Mouse (Mus musculus): ENCODE measurements around the gene Snapc5.

DNA sequence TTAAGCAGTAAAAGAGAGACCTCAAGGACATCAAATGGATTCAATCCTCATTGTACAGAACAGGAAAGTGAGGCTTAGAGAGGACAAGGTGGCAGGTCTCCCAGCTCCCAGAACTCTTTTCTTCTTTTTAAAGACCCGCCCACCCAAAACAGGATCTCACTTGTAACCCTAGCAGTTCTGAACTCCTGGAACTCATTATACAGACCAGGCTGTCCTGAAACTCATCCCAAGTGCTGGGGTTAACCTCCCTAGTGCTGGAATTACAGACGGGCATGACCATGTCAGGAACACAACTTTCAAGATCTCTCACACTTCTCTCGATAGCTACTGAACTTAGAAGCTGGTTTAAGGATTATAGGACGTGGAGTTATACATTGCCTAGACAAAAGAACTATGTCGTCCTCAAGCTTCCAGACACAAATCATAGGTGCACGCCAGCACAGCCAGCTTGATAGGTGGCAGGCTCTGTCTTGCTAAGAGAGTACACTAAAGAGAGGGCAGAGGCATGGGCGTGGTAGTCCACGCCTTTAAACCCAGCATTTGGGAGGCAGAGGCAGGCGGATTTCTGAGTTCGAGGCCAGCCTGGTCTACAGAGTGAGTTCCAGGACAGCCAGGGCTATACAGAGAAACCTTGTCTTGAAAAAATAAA, 40.8 kb downstream of the Snapc5 start:
- TF ChIP-seq CTCF (IDR thresholded peaks at IDR 0.05) (no peak), POLR2A (IDR thresholded peaks at IDR 0.05; ENCODE audit: insufficient read depth, low read depth, low read length) (no peak)

Measured in heart, adult 2 months (tissue).